Mouse (Mus musculus) skeletal muscle tissue, adult 2 months (tissue): ENCODE measurements at regions not wholly inside any gene's neighbourhood (a gene's known extent, or its start where the extent isn't known, plus 50 kb on each side); places are given as distances from the start of the nearest gene placed in this dataset.

Source experiments
- DNase-seq: peaks from one replicate; pipeline ENCODE4 v3.0.0-alpha.2; 2012; ENCODE audit warnings: low read depth, low spot score

- DNase-seq: no peak
Measured at GRCm38 (mm10) chr3:83552516-83553139, 213.5 kb upstream of the Sfrp2 start.

- no peak for DNase-seq
Measured at GRCm38 (mm10) chr3:83553858-83554257, 212.3 kb upstream of the Sfrp2 start.

GRCm38 (mm10) chr3:83556788-83557515 is 209.2 kb upstream of the Sfrp2 start:
- no peak for DNase-seq

- DNase-seq: no peak
Measured at GRCm38 (mm10) chr3:83562026-83562425, 204.1 kb upstream of the Sfrp2 start.

- no peak for DNase-seq
Measured at GRCm38 (mm10) chr3:83575526-83575925, 190.6 kb upstream of the Sfrp2 start.

GRCm38 (mm10) chr3:83576155-83576554 is 190.0 kb upstream of the Sfrp2 start:
- DNase-seq: peak; percentile 59

GRCm38 (mm10) chr3:83580766-83581165 is 185.4 kb upstream of the Sfrp2 start:
- no peak for DNase-seq

GRCm38 (mm10) chr3:83582256-83582655 is 183.9 kb upstream of the Sfrp2 start:
- DNase-seq: no peak

- DNase-seq: no peak
Measured at GRCm38 (mm10) chr3:83583071-83583672, 182.9 kb upstream of the Sfrp2 start.

GRCm38 (mm10) chr3:83586086-83586485 is 180.0 kb upstream of the Sfrp2 start:
- no peak for DNase-seq

GRCm38 (mm10) chr3:83586551-83586950 is 179.6 kb upstream of the Sfrp2 start:
- no peak for DNase-seq

GRCm38 (mm10) chr3:83589127-83589526 is 177.0 kb upstream of the Sfrp2 start:
- DNase-seq: no peak

GRCm38 (mm10) chr3:83591206-83591605 is 174.9 kb upstream of the Sfrp2 start:
- no peak for DNase-seq

- DNase-seq: no peak
Measured at GRCm38 (mm10) chr3:83593321-83593720, 172.8 kb upstream of the Sfrp2 start.

- DNase-seq: no peak
Measured at GRCm38 (mm10) chr3:83601506-83601905, 164.6 kb upstream of the Sfrp2 start.

- DNase-seq: no peak
Measured at GRCm38 (mm10) chr3:83609095-83609770, 156.9 kb upstream of the Sfrp2 start.

- DNase-seq: no peak
Measured at GRCm38 (mm10) chr3:83620435-83620834, 145.7 kb upstream of the Sfrp2 start.

- DNase-seq: no peak
Measured at GRCm38 (mm10) chr3:83633032-83633431, 133.1 kb upstream of the Sfrp2 start.

GRCm38 (mm10) chr3:83640433-83640832 is 125.7 kb upstream of the Sfrp2 start:
- DNase-seq: no peak

- peak; percentile 3 for DNase-seq
Measured at GRCm38 (mm10) chr3:83663716-83664115, 102.4 kb upstream of the Sfrp2 start.

GRCm38 (mm10) chr3:83676147-83676546 is 90.0 kb upstream of the Sfrp2 start:
- DNase-seq: no peak

- DNase-seq: no peak
Measured at GRCm38 (mm10) chr3:83686611-83687010, 79.5 kb upstream of the Sfrp2 start.
